Mouse (Mus musculus) left cerebral cortex, adult 8-10 months (tissue): ENCODE measurements around the gene Npas3. TPM values are rescaled to one million over a fixed set of nuclear protein-coding genes. Genes with fewer than 3 reads are reported as not detected.

ENCODE experiments used
- DNase-seq, 2 experiments: peaks; one replicate each; pipeline ENCODE4 v3.0.0; 2022; ENCODE audit warnings: low spot score in 2 of 2
- total RNA-seq, 4 experiments: library from RNA; stranded (reverse); gene quantifications; 2 replicates each; pipeline ENCODE4 v1.2.4; 2022

The Npas3 gene
- total RNA-seq, 4 experiments from 2014 or later, result 18.8 to 28.2 (median 23.8) TPM

GRCm38 (mm10) chr12:53587249-53587648 lies 338.8 kb downstream of the Npas3 start:
- DNase-seq, result no peak

DNA sequence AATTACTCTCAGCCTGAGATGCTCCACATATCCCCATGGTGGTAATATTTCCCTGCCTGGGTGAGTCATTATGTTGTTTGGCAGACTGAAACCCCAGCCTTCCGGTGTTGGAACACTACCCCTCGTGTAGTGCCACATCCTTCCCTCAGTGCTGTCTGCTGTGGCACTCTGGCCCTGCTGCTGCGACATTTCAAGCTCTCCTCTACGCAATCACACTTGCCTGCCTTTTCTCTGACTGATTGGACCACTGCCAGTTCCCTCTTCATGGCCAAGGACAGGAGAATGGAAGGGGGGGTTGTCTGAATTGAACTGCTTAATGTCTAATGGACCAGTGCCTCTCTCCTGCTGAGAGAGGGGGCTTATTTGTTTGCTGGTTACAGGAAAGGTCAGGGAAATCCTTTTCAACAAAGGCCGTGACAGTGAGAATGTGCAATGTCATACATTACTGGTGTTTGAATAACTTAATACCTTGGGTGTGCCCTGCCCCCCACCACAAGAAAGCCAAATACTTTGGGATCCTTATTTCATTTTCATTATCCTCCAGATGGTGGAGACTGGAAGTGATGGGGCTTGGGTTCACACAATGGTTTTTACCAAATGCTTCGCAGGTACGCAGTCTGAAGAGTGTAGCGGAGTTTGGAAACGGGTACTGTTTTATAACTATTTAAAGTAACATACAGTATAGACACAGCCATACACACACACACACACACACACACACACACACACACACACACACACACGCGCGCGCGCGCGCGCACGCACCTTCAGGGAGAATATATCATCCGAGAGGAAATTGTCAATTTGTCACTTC lies 339.4 kb downstream of the Npas3 start:
- DNase-seq, result peak in 1 of 2 experiments; percentile 36

DNA sequence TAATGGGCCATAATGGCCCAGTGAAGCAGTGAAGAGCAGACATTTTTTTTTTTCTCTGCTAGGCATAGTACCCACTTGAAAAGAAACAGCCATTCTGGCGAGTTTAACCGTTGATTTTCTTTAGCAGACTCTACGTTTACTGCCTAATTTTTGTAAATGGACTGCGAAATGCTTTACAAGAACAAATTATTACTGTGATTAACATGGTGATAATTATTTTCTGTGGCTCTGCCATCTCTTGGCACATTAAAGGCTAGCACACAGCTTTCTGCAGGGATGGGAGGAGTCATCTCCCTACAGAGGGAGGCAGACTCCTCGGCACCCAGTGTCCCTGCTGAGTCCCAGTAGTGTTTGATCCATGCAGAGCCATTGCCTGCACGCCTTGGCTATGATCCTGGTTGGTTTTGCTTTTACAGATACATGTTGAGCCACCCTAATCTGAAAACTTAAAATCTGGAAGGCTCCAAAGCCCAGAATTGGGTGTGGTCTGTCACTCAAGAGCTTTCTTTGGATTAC lies 341.0 kb downstream of the Npas3 start:
- no peak for DNase-seq

DNA sequence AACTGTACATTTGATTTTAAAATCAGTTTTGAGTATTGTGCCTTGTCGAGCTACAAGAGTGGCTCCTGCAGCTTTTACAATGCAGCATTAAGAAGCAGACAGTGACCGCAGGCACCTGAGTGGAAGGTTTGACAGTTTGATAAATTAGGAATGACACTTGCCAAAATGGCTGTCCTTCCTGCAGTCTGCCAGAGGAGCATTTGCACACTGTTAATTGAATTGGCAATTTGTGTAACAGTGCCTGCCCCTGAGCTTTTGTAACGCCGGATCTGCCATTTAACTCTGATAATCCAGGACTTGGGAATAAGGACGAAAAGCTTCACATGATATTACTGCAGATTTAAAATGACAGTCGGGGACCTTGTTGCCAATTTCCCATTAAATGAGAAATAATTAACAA lies 357.2 kb downstream of the Npas3 start:
- DNase-seq, result no peak

GRCm38 (mm10) chr12:53612120-53612519 lies 363.6 kb downstream of the Npas3 start:
- no peak for DNase-seq

- no peak for DNase-seq
Observed at GRCm38 (mm10) chr12:53621271-53621670, 372.8 kb downstream of the Npas3 start.

GRCm38 (mm10) chr12:53623793-53624192 lies 375.3 kb downstream of the Npas3 start:
- no peak for DNase-seq

GRCm38 (mm10) chr12:53624379-53625021 lies 376.0 kb downstream of the Npas3 start:
- DNase-seq, result no peak

- no peak for DNase-seq
Observed at GRCm38 (mm10) chr12:53629483-53630120, 381.1 kb downstream of the Npas3 start.

- DNase-seq, result no peak
Observed at GRCm38 (mm10) chr12:53630607-53631006, 382.1 kb downstream of the Npas3 start.

- no peak for DNase-seq
Observed at GRCm38 (mm10) chr12:53631315-53632106, 383.0 kb downstream of the Npas3 start.

- DNase-seq, result no peak
Observed at GRCm38 (mm10) chr12:53638571-53638970, 390.1 kb downstream of the Npas3 start.

- DNase-seq, result no peak
Observed at GRCm38 (mm10) chr12:53647282-53647681, 398.8 kb downstream of the Npas3 start.

DNA sequence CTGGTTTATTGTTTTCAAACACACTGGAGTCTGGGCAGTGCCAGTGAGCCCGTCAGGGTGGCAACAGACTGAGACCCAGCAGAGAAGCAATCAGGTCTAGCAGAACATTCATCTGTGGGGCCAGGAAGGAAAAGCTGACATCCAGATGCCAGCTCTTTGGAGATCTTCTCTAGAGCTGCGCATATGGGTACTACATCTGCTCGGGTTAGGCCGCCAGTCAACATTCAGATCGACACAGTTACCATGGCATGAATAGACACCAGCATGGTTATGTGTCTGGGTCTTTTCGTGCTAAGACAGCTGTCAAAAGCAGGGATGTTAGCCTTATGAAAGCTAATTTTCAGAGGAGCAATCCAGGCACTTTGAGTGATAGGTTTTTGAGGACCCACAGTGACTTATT lies 407.8 kb downstream of the Npas3 start:
- no peak for DNase-seq

GRCm38 (mm10) chr12:53664084-53664483 lies 415.6 kb downstream of the Npas3 start:
- no peak for DNase-seq

GRCm38 (mm10) chr12:53671846-53672245 lies 423.4 kb downstream of the Npas3 start:
- no peak for DNase-seq

GRCm38 (mm10) chr12:53677091-53677630 lies 428.7 kb downstream of the Npas3 start:
- no peak for DNase-seq

DNA sequence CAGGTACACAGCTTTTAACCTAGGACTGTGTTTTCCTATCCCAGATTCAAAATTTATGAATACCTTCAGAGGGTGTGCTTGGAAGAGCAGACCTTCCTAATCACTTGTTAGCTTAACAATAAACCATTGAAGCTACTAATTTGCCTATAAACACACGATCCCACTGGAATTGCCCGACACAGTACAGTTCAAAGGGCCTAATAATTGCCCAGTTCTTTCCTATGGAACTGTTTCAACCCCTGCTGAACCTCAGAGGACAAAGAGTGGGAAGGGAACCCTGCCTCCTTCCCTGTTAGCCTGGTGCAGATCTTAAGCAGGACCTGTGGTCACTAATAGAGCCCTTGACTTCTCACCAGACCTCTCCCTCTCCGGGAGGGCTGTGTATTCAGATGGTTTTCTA lies 429.7 kb downstream of the Npas3 start:
- no peak for DNase-seq

DNA sequence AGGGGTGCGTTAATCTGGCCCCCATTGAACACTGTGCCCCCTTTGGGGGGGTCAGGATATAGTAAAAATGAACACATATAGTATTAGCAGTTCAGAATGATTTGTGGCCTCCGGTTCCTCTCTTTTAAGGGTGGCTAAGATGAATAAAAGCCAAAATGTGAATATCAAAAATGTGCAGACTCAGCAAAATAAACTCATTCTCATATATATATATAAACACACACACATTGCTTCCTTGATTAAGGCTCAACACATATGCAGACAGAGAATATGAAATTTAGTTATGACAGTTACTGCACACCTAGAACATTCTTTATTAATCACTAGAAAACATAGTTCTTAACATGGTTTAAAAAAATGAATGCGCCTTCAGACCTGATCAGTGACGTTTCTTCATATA lies 430.7 kb downstream of the Npas3 start:
- DNase-seq, result no peak

- no peak for DNase-seq
Observed at GRCm38 (mm10) chr12:53680501-53680900, 432.0 kb downstream of the Npas3 start.

DNA sequence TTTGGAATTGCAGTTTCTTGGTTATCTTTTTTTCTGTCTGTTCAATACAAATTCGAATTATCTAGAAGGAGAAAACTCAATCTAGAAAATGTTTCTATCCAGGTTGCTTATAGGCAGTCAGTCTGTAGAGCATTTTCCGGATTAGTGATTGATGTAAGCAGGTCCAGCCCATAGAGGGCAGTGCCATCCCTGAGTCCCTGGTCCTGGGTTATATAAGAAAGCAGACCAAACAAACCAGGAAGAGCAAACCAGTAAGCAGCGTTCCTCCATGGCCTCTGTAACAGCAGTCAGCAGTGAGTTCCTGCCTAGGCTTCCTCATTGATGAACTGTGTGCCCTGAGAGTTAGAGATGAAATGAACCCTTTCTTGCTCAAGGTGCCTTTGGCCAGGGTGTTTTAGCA lies 433.6 kb downstream of the Npas3 start:
- no peak for DNase-seq
